Mouse (Mus musculus): ENCODE measurements around the gene Nat8f1. TPM values are rescaled to one million over a fixed set of nuclear protein-coding genes. Genes with fewer than 3 reads are reported as not detected.
A peak's percentile ranks its signal among the peaks of the same experiment; 100 is the strongest.
"Not testable (repeated sequence)": the region's sequence is repeated elsewhere in the genome, so short reads cannot be mapped to it uniquely, and the experiment has no call there.

Gene Nat8f1
- polyA plus RNA-seq, 1 experiment from 2014 or later: 8.5 TPM

DNA sequence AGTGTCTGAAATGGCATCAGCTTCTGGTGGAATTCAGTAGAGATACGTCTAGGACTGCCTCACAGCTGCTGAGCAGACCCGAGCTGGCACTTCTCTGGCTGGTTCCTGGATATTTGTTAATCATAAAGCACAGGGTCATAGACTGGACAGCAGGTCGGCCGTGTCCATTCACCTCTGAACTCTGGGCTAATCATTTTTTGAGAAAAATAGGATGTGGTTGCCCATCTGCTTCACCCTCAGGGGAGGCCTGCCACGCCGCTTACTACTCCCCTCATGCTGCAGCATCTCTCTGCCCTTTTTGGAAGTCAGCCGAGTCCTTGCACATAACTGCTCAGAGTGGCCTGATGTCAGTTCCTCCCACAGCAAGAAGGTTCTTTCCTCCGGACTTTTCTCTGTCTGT, 18.6 kb upstream of the Nat8f1 start:
- Histone ChIP-seq H3K9ac (ENCODE audit: low read depth, low read length) (no peak overlapping the region), H3K36me3 (ENCODE audit: control insufficient read depth, insufficient read depth, low read length) (peaks cover 16% of the 10 kb centered on the region; the same call in 1 of the 2 replicates), H3K4me1 (ENCODE audit: control insufficient read depth, insufficient read depth, low read length) (no peaks in the 10 kb centered on the region), H3K27me3 (ENCODE audit: control insufficient read depth, insufficient read depth, low read length) (no peaks in the 10 kb centered on the region), H3K9me3 (ENCODE audit: control insufficient read depth, low read length) (no peaks in the 10 kb centered on the region), H3K27ac (ENCODE audit: low read depth, low read length) (no peak overlapping the region), H3K4me2 (replicated peaks; ENCODE audit: low read depth, low read length) (no peak overlapping the region), H3K4me3 (ENCODE audit: low read length) (no peak overlapping the region)
- no peak for ATAC-seq (ENCODE audit: low FRiP score, low TSS enrichment)
- WGBS: 67% methylated on average over 8 of the region's 8 CpGs

GRCm38 (mm10) chr6:85929312-85929711, 13.8 kb upstream of the Nat8f1 start:
- Histone ChIP-seq H3K27me3 (ENCODE audit: control insufficient read depth, insufficient read depth, low read length) (no peaks in the 10 kb centered on the region), H3K36me3 (ENCODE audit: control insufficient read depth, insufficient read depth, low read length) (peaks cover 54% of the 10 kb centered on the region), H3K27ac (ENCODE audit: low read depth, low read length) (no peak overlapping the region), H3K4me2 (replicated peaks; ENCODE audit: low read depth, low read length) (no peak overlapping the region), H3K4me3 (ENCODE audit: low read length) (no peak overlapping the region), H3K9ac (ENCODE audit: low read depth, low read length) (no peak overlapping the region), H3K4me1 (ENCODE audit: control insufficient read depth, insufficient read depth, low read length) (no peaks in the 10 kb centered on the region), H3K9me3 (ENCODE audit: control insufficient read depth, low read length) (no peaks in the 10 kb centered on the region)
- ATAC-seq (ENCODE audit: low FRiP score, low TSS enrichment): no peak
- WGBS: 93% methylated on average over 1 of the region's 1 CpGs

GRCm38 (mm10) chr6:85927476-85928464, 12.3 kb upstream of the Nat8f1 start:
- Histone ChIP-seq H3K4me3 (ENCODE audit: low read length) (no peak overlapping the region), H3K9me3 (ENCODE audit: control insufficient read depth, low read length) (no peaks in the 10 kb centered on the region), H3K4me2 (replicated peaks; ENCODE audit: low read depth, low read length) (no peak overlapping the region), H3K4me1 (ENCODE audit: control insufficient read depth, insufficient read depth, low read length) (no peaks in the 10 kb centered on the region), H3K27me3 (ENCODE audit: control insufficient read depth, insufficient read depth, low read length) (no peaks in the 10 kb centered on the region), H3K27ac (ENCODE audit: low read depth, low read length) (no peak overlapping the region), H3K9ac (ENCODE audit: low read depth, low read length) (no peak overlapping the region), H3K36me3 (ENCODE audit: control insufficient read depth, insufficient read depth, low read length) (peaks cover 57% of the 10 kb centered on the region)
- ATAC-seq (ENCODE audit: low FRiP score, low TSS enrichment): no peak
- WGBS: 90% methylated on average over 9 of the region's 9 CpGs

GRCm38 (mm10) chr6:85926709-85927108, 11.2 kb upstream of the Nat8f1 start:
- Histone ChIP-seq H3K4me2 (replicated peaks; ENCODE audit: low read depth, low read length) (no peak overlapping the region), H3K9ac (ENCODE audit: low read depth, low read length) (no peak overlapping the region), H3K27me3 (ENCODE audit: control insufficient read depth, insufficient read depth, low read length) (no peaks in the 10 kb centered on the region), H3K27ac (ENCODE audit: low read depth, low read length) (no peak overlapping the region), H3K36me3 (ENCODE audit: control insufficient read depth, insufficient read depth, low read length) (peaks cover 57% of the 10 kb centered on the region), H3K9me3 (ENCODE audit: control insufficient read depth, low read length) (no peaks in the 10 kb centered on the region), H3K4me3 (ENCODE audit: low read length) (no peak overlapping the region), H3K4me1 (ENCODE audit: control insufficient read depth, insufficient read depth, low read length) (no peaks in the 10 kb centered on the region)
- ATAC-seq (ENCODE audit: low FRiP score, low TSS enrichment): no peak
- WGBS: 93% methylated on average over 1 of the region's 1 CpGs

- WGBS: 89% methylated on average over 1 of the region's 1 CpGs
- H3K9ac ChIP-seq (ENCODE audit: low read depth, low read length): no peak overlapping the region
- H3K9me3 ChIP-seq (ENCODE audit: control insufficient read depth, low read length): no peaks in the 10 kb centered on the region
- H3K4me1 ChIP-seq (ENCODE audit: control insufficient read depth, insufficient read depth, low read length): no peaks in the 10 kb centered on the region
- ATAC-seq (ENCODE audit: low FRiP score, low TSS enrichment): no peak
- peaks cover 42% of the 10 kb centered on the region for H3K36me3 ChIP-seq (ENCODE audit: control insufficient read depth, insufficient read depth, low read length)
- H3K4me3 ChIP-seq (ENCODE audit: low read length): no peak overlapping the region
- H3K27me3 ChIP-seq (ENCODE audit: control insufficient read depth, insufficient read depth, low read length): no peaks in the 10 kb centered on the region
- H3K27ac ChIP-seq (ENCODE audit: low read depth, low read length): no peak overlapping the region
- H3K4me2 ChIP-seq (replicated peaks; ENCODE audit: low read depth, low read length): no peak overlapping the region
These were observed 8.2 kb upstream of the Nat8f1 start for GRCm38 (mm10) chr6:85923643-85924042.

GRCm38 (mm10) chr6:85919401-85919800, 3.9 kb upstream of the Nat8f1 start:
- no peak overlapping the region for H3K27ac ChIP-seq (ENCODE audit: low read depth, low read length)
- 88% methylated on average over 4 of the region's 4 CpGs for WGBS
- ATAC-seq (ENCODE audit: low FRiP score, low TSS enrichment): no peak
- 0 out of 2 replicates have a peak, but pooled peaks cover 7% of the 10 kb centered on the region for H3K4me1 ChIP-seq (ENCODE audit: control insufficient read depth, insufficient read depth, low read length)
- no peak overlapping the region for H3K4me2 ChIP-seq (replicated peaks; ENCODE audit: low read depth, low read length)
- no peaks in the 10 kb centered on the region for H3K27me3 ChIP-seq (ENCODE audit: control insufficient read depth, insufficient read depth, low read length)
- H3K36me3 ChIP-seq (ENCODE audit: control insufficient read depth, insufficient read depth, low read length): peaks cover 7% of the 10 kb centered on the region; the same call in 1 of the 2 replicates
- no peak overlapping the region for H3K9ac ChIP-seq (ENCODE audit: low read depth, low read length)
- no peak overlapping the region for H3K4me3 ChIP-seq (ENCODE audit: low read length)
- no peaks in the 10 kb centered on the region for H3K9me3 ChIP-seq (ENCODE audit: control insufficient read depth, low read length)

DNA sequence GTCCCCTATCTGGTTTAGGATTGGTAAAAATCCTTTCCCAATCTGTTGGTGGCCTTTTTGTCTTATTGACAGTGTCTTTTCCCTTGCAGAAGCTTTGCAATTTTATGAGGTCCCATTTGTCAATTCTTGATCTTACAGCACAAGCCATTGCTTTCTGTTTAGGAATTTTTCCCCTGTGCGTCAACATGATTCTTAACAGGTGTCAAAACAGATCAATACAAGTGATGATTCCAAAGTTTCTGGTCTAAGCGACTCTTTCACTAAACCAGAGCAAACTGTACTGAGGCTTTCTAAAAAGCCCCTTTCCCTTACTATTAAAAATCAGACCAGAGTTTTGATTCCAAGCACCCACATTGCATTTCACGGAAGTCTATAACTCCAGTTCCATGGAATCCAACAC, 2.9 kb upstream of the Nat8f1 start:
- H3K9ac ChIP-seq (ENCODE audit: low read depth, low read length); ATAC-seq (ENCODE audit: low FRiP score, low TSS enrichment); H3K27ac ChIP-seq (ENCODE audit: low read depth, low read length); H3K9me3 ChIP-seq (ENCODE audit: control insufficient read depth, low read length); H3K27me3 ChIP-seq (ENCODE audit: control insufficient read depth, insufficient read depth, low read length); H3K4me1 ChIP-seq (ENCODE audit: control insufficient read depth, insufficient read depth, low read length); H3K4me3 ChIP-seq (ENCODE audit: low read length); H3K36me3 ChIP-seq (ENCODE audit: control insufficient read depth, insufficient read depth, low read length); H3K4me2 ChIP-seq (replicated peaks; ENCODE audit: low read depth, low read length): not testable (repeated sequence)
- 95% methylated on average over 3 of the region's 3 CpGs for WGBS

GRCm38 (mm10) chr6:85916596-85916995, 1.1 kb upstream of the Nat8f1 start:
- no peaks in the 10 kb centered on the region for H3K27me3 ChIP-seq (ENCODE audit: control insufficient read depth, insufficient read depth, low read length)
- H3K36me3 ChIP-seq (ENCODE audit: control insufficient read depth, insufficient read depth, low read length): peaks cover 3% of the 10 kb centered on the region; the same call in 1 of the 2 replicates
- peak overlapping the region; percentile 65; the same call in 1 of the 2 replicates for H3K9ac ChIP-seq (ENCODE audit: low read depth, low read length)
- 83% methylated on average over 6 of the region's 6 CpGs for WGBS
- H3K27ac ChIP-seq (ENCODE audit: low read depth, low read length): no peak overlapping the region
- peak overlapping the region; percentile 72 for H3K4me2 ChIP-seq (replicated peaks; ENCODE audit: low read depth, low read length)
- peak overlapping the region; percentile 65 for H3K4me3 ChIP-seq (ENCODE audit: low read length)
- H3K9me3 ChIP-seq (ENCODE audit: control insufficient read depth, low read length): no peaks in the 10 kb centered on the region
- ATAC-seq (ENCODE audit: low FRiP score, low TSS enrichment): no peak
- 0 out of 2 replicates have a peak, but pooled peaks cover 7% of the 10 kb centered on the region for H3K4me1 ChIP-seq (ENCODE audit: control insufficient read depth, insufficient read depth, low read length)

- peak overlapping the region; percentile 85 for H3K4me2 ChIP-seq (replicated peaks; ENCODE audit: low read depth, low read length)
- ATAC-seq (ENCODE audit: low FRiP score, low TSS enrichment): peak; percentile 5; the same call in 1 of the 2 replicates
- H3K36me3 ChIP-seq (ENCODE audit: control insufficient read depth, insufficient read depth, low read length): no peaks in the 10 kb centered on the region
- peak overlapping the region; percentile 85 for H3K27ac ChIP-seq (ENCODE audit: low read depth, low read length)
- H3K9me3 ChIP-seq (ENCODE audit: control insufficient read depth, low read length): no peaks in the 10 kb centered on the region
- H3K27me3 ChIP-seq (ENCODE audit: control insufficient read depth, insufficient read depth, low read length): no peaks in the 10 kb centered on the region
- 0 out of 2 replicates have a peak, but pooled peaks cover 7% of the 10 kb centered on the region for H3K4me1 ChIP-seq (ENCODE audit: control insufficient read depth, insufficient read depth, low read length)
- WGBS: 5% methylated on average over 11 of the region's 11 CpGs
- H3K9ac ChIP-seq (ENCODE audit: low read depth, low read length): peak overlapping the region; percentile 65
- peak overlapping the region; percentile 65 for H3K4me3 ChIP-seq (ENCODE audit: low read length)
These were observed 347 bp downstream of the Nat8f1 start for GRCm38 (mm10) chr6:85915141-85915538.
